Mouse (Mus musculus) hindbrain, embryonic 12.5 days (tissue): ENCODE measurements at regions not wholly inside any gene's neighbourhood (a gene's known extent, or its start where the extent isn't known, plus 50 kb on each side); places are given as distances from the start of the nearest gene placed in this dataset.
A peak's percentile ranks its signal among the peaks of the same experiment; 100 is the strongest.
"Not testable (repeated sequence)": the region's sequence is repeated elsewhere in the genome, so short reads cannot be mapped to it uniquely, and the experiment has no call there.

Source experiments
- ATAC-seq: fragments of 200-750 bp; cut with Nextera tagmentation; 2 replicates; pipeline ENCODE4 v1.8.0; 2017; ENCODE audit warnings: moderate TSS enrichment; ENCODE audit not compliant: low FRiP score
- H3K27ac ChIP-seq: fragments of 300-500 bp; sonication (generic); 2 replicates; pipeline ENCODE4 v1.5.1; 2016; ENCODE audit warnings: mild to moderate bottlenecking
- H3K27me3 ChIP-seq: fragments of 300-500 bp; sonication (generic); 2 replicates; pipeline ENCODE4 v1.6.1; 2016; ENCODE audit warnings: mild to moderate bottlenecking
- H3K36me3 ChIP-seq: fragments of 300-500 bp; sonication (generic); 2 replicates; pipeline ENCODE4 v1.6.1; 2016; ENCODE audit warnings: mild to moderate bottlenecking
- H3K4me1 ChIP-seq: fragments of 300-500 bp; sonication (generic); 2 replicates; pipeline ENCODE4 v1.6.1; 2016
- H3K4me2 ChIP-seq: fragments of 300-500 bp; sonication (generic); replicated peaks from 2 replicates; pipeline ENCODE4 v1.6.1; 2016; ENCODE audit warnings: mild to moderate bottlenecking
- H3K4me3 ChIP-seq: fragments of 300-500 bp; sonication (generic); 2 replicates; pipeline ENCODE4 v1.5.1; 2016; ENCODE audit warnings: mild to moderate bottlenecking
- H3K9ac ChIP-seq: fragments of 300-500 bp; sonication (generic); 2 replicates; pipeline ENCODE4 v1.6.1; 2016; ENCODE audit warnings: mild to moderate bottlenecking, moderate library complexity
- H3K9me3 ChIP-seq: fragments of 300-500 bp; sonication (generic); replicated peaks from 2 replicates; pipeline ENCODE4 v1.6.1; 2016; ENCODE audit warnings: mild to moderate bottlenecking
- WGBS: fragments of 180-500 bp; shearing (Covaris S2); methylation state at CpG from one replicate; pipeline ENCODE4 v1.1.7; 2016; 5-methylcytosine and 5-hydroxymethylcytosine counted together

GRCm38 (mm10) chr6:7374629-7375028 lies 180.1 kb upstream of the Tac1 start:
- Histone ChIP-seq H3K4me3 (no peak overlapping the region), H3K9me3 (no peaks in the 10 kb centered on the region), H3K4me2 (no peak overlapping the region), H3K36me3 (no peaks in the 10 kb centered on the region), H3K9ac (no peak overlapping the region), H3K27me3 (no peaks in the 10 kb centered on the region), H3K4me1 (no peaks in the 10 kb centered on the region), H3K27ac (no peak overlapping the region)
- peak; percentile 88 for ATAC-seq
- 57% methylated on average over 4 of the region's 4 CpGs for WGBS

- no peak for ATAC-seq
- Histone ChIP-seq H3K4me2 (no peak overlapping the region), H3K27me3 (no peaks in the 10 kb centered on the region), H3K36me3 (no peaks in the 10 kb centered on the region), H3K4me3 (no peak overlapping the region), H3K9ac (no peak overlapping the region), H3K4me1 (no peaks in the 10 kb centered on the region), H3K9me3 (no peaks in the 10 kb centered on the region), H3K27ac (no peak overlapping the region)
- WGBS, result 88% methylated on average over 2 of the region's 2 CpGs
These were observed 178.8 kb upstream of the Tac1 start for GRCm38 (mm10) chr6:7375851-7376250.

GRCm38 (mm10) chr6:7378651-7379050 lies 176.0 kb upstream of the Tac1 start:
- Histone ChIP-seq H3K36me3 (no peaks in the 10 kb centered on the region), H3K4me2 (no peak overlapping the region), H3K4me1 (no peaks in the 10 kb centered on the region), H3K27me3 (no peaks in the 10 kb centered on the region), H3K4me3 (no peak overlapping the region), H3K9ac (no peak overlapping the region), H3K9me3 (no peaks in the 10 kb centered on the region), H3K27ac (no peak overlapping the region)
- 58% methylated on average over 5 of the region's 5 CpGs for WGBS
- ATAC-seq, result no peak

- Histone ChIP-seq H3K4me1 (no peaks in the 10 kb centered on the region), H3K9me3 (no peaks in the 10 kb centered on the region), H3K36me3 (no peaks in the 10 kb centered on the region), H3K4me3 (no peak overlapping the region), H3K9ac (no peak overlapping the region), H3K4me2 (no peak overlapping the region), H3K27ac (no peak overlapping the region), H3K27me3 (no peaks in the 10 kb centered on the region)
- no peak for ATAC-seq
- WGBS, result 48% methylated on average over 2 of the region's 2 CpGs
These were observed 129.9 kb upstream of the Tac1 start for GRCm38 (mm10) chr6:7424731-7425130.

GRCm38 (mm10) chr6:7441725-7442124 lies 113.0 kb upstream of the Tac1 start:
- no peak overlapping the region for H3K9ac ChIP-seq
- H3K27me3 ChIP-seq, result no peaks in the 10 kb centered on the region
- no peak overlapping the region for H3K27ac ChIP-seq
- no peaks in the 10 kb centered on the region for H3K9me3 ChIP-seq
- ATAC-seq, result no peak
- H3K4me3 ChIP-seq, result no peak overlapping the region
- no peaks in the 10 kb centered on the region for H3K4me1 ChIP-seq
- no peaks in the 10 kb centered on the region for H3K36me3 ChIP-seq
- H3K4me2 ChIP-seq, result no peak overlapping the region
- WGBS, result 38% methylated on average over 3 of the region's 3 CpGs

GRCm38 (mm10) chr6:7442286-7442685 lies 112.4 kb upstream of the Tac1 start:
- H3K4me1 ChIP-seq, ATAC-seq, H3K27ac ChIP-seq, H3K9me3 ChIP-seq, H3K4me3 ChIP-seq, H3K9ac ChIP-seq, H3K27me3 ChIP-seq, H3K4me2 ChIP-seq, H3K36me3 ChIP-seq: not testable (repeated sequence)
- 63% methylated on average over 3 of the region's 3 CpGs for WGBS

- Histone ChIP-seq H3K27me3 (no peaks in the 10 kb centered on the region), H3K4me2 (no peak overlapping the region), H3K36me3 (no peaks in the 10 kb centered on the region), H3K9me3 (no peaks in the 10 kb centered on the region), H3K4me1 (no peaks in the 10 kb centered on the region), H3K9ac (no peak overlapping the region), H3K27ac (no peak overlapping the region), H3K4me3 (no peak overlapping the region)
- no peak for ATAC-seq
- WGBS, result 82% methylated on average over 3 of the region's 3 CpGs
These were observed 98.8 kb upstream of the Tac1 start for GRCm38 (mm10) chr6:7455881-7456280.

GRCm38 (mm10) chr6:7463896-7464295 lies 90.8 kb upstream of the Tac1 start:
- no peak for ATAC-seq
- WGBS, result 85% methylated on average over 2 of the region's 2 CpGs
- Histone ChIP-seq H3K9ac (no peak overlapping the region), H3K9me3 (no peaks in the 10 kb centered on the region), H3K27me3 (no peaks in the 10 kb centered on the region), H3K4me3 (no peak overlapping the region), H3K27ac (no peak overlapping the region), H3K4me2 (no peak overlapping the region), H3K4me1 (no peaks in the 10 kb centered on the region), H3K36me3 (no peaks in the 10 kb centered on the region)

GRCm38 (mm10) chr6:7464346-7464745 lies 90.3 kb upstream of the Tac1 start:
- Histone ChIP-seq H3K4me2 (no peak overlapping the region), H3K9ac (no peak overlapping the region), H3K4me3 (no peak overlapping the region), H3K36me3 (no peaks in the 10 kb centered on the region), H3K4me1 (no peaks in the 10 kb centered on the region), H3K27me3 (no peaks in the 10 kb centered on the region), H3K27ac (no peak overlapping the region), H3K9me3 (no peaks in the 10 kb centered on the region)
- no peak for ATAC-seq
- whole genome bisulfite sequencing, result 89% methylated on average over 2 of the region's 2 CpGs

- Histone ChIP-seq H3K9me3 (no peaks in the 10 kb centered on the region), H3K4me1 (no peaks in the 10 kb centered on the region), H3K36me3 (no peaks in the 10 kb centered on the region), H3K4me2 (no peak overlapping the region), H3K27ac (no peak overlapping the region), H3K27me3 (no peaks in the 10 kb centered on the region), H3K4me3 (no peak overlapping the region), H3K9ac (no peak overlapping the region)
- 75% methylated on average over 7 of the region's 7 CpGs for WGBS
- ATAC-seq, result no peak
These were observed 82.2 kb upstream of the Tac1 start for GRCm38 (mm10) chr6:7472366-7473026.

GRCm38 (mm10) chr6:7473730-7474129 lies 80.9 kb upstream of the Tac1 start:
- Histone ChIP-seq H3K27me3 (no peaks in the 10 kb centered on the region), H3K9ac (no peak overlapping the region), H3K9me3 (no peaks in the 10 kb centered on the region), H3K4me1 (no peaks in the 10 kb centered on the region), H3K36me3 (no peaks in the 10 kb centered on the region), H3K27ac (no peak overlapping the region), H3K4me3 (no peak overlapping the region), H3K4me2 (no peak overlapping the region)
- ATAC-seq, result no peak
- WGBS, result 61% methylated on average over 3 of the region's 3 CpGs

- Histone ChIP-seq H3K27ac (no peak overlapping the region), H3K4me3 (no peak overlapping the region), H3K4me1 (no peaks in the 10 kb centered on the region), H3K27me3 (no peaks in the 10 kb centered on the region), H3K9ac (no peak overlapping the region), H3K9me3 (no peaks in the 10 kb centered on the region), H3K36me3 (no peaks in the 10 kb centered on the region), H3K4me2 (no peak overlapping the region)
- no peak for ATAC-seq
- 92% methylated on average over 1 of the region's 1 CpGs for WGBS
These were observed 77.8 kb upstream of the Tac1 start for GRCm38 (mm10) chr6:7476907-7477306.

- no peak overlapping the region for H3K4me2 ChIP-seq
- H3K9ac ChIP-seq, result no peak overlapping the region
- H3K4me3 ChIP-seq, result no peak overlapping the region
- no peak overlapping the region for H3K27ac ChIP-seq
- H3K9me3 ChIP-seq, result no peaks in the 10 kb centered on the region
- H3K36me3 ChIP-seq, result no peaks in the 10 kb centered on the region
- no peak for ATAC-seq
- H3K4me1 ChIP-seq, result no peaks in the 10 kb centered on the region
- H3K27me3 ChIP-seq, result no peaks in the 10 kb centered on the region
- 87% methylated on average over 2 of the region's 2 CpGs for WGBS
These were observed 60.4 kb upstream of the Tac1 start for GRCm38 (mm10) chr6:7494299-7494698.
